Mouse (Mus musculus) kidney, postnatal 25 days (tissue): ENCODE data around the gene Rnase2b.
"Not testable (repeated sequence)": the region's sequence is repeated elsewhere in the genome, so short reads cannot be mapped to it uniquely, and the experiment has no call there.

ENCODE experiments used
- DNase-seq, 2 experiments: peaks; one replicate each; pipeline ENCODE4 v3.0.0; 2021; ENCODE audit warnings: mixed read lengths in 2 of 2

Gene Rnase2b

DNA sequence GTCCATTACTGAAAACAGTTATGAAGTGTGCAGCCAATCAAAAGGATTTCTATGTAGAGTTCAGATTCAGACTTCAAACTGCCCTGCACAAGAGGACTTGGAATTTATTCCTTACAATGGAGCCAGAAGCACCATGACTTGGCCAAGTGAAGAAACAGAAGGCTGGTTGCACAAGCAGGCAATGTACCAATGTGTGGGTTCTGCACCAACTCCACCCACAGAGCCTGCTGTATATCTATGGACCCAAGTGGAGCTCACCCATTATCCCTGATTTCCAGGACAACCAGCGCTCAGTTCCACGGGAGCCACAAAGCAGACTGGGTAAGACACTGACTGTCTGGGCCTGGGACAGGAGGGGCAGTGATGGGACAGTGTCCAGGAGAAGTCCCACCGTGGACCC lies at the start of gene Rnase2b:
TSS of gene Rnase2b (plus strand) at position 285 of the 400 bp plus-strand sequence.
- DNase-seq: not testable (repeated sequence)

DNA sequence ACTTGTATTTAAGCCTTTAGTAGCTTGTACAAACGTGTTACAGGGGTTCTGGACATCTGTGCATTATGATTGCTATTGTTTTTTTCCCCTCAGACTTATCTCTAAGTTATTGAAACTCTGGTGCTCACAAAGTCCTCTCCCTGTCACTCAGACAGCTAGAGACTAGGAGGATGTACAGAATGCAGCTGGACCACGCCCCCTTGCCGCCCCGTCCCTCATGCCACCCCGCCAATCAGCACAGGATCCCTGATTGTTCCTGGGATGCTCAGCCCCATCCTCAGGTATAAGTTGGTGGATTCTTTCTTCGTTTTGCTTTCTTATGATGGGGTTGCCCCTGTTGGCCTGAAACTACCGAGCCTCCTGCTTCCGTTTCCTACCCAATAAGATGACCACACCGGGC lies 48.6 kb upstream of the Rnase2b start:
- no peak for DNase-seq

DNA sequence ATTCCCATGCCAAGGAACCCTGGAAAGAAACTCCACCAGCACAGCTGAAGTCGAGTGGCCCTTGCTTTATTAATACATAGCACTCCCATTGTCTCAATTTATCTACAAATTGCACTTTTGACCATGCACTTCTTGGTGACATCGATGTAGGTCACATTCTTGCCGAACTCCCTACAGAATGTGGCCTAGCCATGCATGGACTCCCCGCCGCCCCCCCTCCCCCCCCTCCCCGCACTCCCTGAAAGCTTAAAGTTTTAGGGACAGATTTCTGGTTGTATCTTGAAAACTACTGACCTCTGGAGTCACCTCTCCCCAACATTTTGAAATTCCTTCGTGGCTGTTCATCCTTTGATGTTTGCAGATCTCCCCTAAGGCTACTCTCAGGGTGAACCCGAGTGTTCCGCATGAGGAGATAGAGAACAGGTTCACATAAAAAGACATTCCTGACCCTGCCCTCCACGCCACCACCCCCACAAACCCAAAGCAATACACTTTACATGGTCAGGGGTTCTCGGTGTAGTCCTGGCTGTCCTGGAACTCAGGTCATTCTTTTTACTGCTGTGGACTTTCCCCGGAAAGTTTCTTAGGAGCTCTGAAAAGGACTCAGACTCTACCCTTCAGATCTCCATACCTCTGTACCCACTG lies 48.0 kb upstream of the Rnase2b start, which contains the start of gene Eddm3b:
TSS of gene Eddm3b (plus strand) at position 511 of the 645 bp plus-strand sequence.
- peak in 1 of 2 experiments; percentile 55 for DNase-seq

DNA sequence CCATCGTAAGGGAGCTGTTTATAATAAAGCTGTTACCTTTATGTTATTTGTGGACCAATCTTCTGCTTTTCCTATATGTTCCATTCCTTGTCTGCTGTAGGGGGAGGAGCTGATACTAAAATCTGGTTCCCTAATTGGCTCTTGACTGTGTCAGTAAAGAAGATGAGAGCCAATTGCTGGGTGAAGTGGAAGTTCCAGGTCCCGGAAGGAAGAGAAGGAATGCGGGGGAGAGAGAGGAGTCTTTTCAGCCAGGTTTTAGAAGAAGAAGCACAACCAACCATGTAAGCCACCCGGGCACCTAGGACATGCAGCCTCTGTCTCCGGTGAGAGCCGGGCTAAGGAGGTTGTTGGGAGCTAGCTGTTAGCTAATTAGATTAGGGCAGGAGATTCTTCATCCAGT lies 36.4 kb upstream of the Rnase2b start:
- DNase-seq: no peak

DNA sequence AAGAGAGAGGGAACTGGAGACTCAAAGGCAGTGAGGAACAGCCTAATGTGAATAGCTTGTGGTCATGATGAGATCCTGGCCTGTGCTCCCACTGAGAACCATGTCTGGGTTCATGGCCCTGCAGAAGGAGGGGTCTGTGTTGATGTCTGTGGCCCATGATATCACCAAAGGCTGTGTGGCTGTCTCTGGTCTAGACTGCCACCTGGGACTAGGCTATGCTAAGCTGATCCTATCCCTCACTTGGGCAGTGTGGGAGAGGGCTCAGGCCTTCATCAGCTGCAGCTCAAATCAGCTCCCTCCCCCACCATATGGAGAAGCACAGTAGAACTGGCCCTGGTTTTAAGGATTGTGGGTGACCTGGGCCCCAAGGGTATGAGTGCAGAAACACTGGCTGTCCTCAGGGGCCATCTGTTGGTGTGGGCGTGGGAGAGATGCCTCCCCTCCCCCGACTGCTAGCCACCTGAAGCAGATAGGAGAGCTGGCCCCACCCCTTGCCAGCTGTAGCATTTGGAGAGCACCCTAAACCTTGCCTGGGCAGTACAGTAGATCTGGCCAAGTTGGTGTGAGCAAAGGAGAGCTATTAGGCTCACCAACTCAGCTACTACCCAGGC lies 34.3 kb upstream of the Rnase2b start:
- no peak for DNase-seq

DNA sequence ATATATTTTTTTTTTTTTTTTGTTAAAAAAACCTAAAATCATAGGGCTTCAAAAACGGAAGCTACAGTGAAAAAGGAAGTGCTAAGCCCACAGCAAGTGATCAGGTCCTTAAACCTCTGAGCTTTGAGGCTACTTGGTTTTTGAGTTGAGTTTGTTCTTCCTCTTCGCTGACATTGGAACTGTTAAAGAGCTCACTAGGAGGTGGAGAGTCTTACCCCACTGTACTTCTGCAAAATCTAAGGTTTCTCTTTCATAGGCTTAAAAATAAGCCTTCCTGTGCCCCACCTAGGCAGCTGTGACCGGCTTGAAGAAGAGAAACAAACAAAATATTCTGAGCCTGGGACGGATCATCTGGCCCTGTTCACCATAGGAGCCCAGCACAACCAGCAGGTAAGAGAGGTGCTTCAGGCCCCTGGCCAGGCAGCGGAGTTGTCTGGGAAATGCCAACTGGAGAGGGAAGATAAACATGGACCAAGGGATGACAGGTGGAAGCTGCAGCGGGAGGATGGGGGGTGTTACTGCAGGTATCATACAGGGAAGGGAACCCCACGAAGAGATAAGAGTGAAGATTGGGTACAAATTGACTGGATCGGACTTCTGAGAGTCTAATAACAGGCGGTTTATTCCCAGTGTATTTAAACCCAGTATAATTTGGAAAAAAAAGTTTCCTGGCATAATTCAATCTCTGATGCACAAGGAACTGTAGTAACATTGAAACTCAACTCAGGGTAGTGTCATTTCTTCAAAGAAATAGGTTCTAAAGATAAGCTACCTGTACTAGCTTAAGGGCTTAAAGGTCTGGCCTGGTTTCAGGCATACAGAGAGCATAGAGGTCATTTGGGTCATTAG lies 33.1 kb upstream of the Rnase2b start:
- DNase-seq: no peak

DNA sequence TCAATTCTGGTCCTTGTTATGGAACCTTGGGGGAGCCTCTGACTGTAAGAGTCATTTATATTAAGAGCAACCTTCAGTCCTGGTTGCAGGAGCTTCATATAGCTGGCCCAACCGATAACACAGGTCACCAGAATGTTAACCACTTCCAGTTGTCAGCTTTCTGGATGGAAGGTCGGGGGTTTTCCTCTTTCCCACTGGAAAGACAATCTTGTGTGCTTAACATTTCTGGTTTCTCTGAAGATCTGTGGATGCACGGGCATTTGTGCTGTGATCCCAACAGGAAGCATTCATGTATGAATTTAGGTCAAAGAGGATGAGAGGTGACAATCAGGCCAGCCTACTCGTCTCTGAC lies 32.5 kb upstream of the Rnase2b start:
- no peak for DNase-seq

DNA sequence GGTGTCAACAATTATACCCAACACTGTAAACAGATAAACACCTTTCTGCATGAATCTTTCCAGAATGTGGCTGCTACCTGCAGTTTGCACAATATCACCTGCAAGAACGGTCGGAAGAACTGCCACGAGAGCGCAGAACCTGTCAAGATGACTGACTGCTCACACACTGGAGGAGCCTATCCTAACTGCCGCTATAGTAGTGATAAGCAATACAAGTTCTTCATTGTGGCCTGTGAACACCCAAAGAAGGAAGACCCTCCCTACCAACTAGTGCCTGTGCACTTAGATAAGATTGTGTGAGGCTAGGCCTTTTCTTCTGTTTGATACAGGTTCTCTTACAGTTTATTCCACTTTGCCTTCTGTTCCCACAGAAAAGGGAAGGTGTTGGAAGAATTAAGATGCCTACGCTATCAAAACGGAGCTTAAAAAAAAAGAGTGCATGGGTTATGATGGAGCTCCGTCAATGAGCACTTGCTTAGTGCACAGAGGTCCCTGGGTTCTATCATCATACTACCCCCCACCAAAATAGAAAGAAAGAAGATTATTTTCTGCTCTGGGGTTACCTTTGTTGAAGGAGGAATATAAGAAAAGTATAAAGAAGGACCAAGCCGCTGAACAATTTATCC lies 31.6 kb upstream of the Rnase2b start:
- no peak for DNase-seq

DNA sequence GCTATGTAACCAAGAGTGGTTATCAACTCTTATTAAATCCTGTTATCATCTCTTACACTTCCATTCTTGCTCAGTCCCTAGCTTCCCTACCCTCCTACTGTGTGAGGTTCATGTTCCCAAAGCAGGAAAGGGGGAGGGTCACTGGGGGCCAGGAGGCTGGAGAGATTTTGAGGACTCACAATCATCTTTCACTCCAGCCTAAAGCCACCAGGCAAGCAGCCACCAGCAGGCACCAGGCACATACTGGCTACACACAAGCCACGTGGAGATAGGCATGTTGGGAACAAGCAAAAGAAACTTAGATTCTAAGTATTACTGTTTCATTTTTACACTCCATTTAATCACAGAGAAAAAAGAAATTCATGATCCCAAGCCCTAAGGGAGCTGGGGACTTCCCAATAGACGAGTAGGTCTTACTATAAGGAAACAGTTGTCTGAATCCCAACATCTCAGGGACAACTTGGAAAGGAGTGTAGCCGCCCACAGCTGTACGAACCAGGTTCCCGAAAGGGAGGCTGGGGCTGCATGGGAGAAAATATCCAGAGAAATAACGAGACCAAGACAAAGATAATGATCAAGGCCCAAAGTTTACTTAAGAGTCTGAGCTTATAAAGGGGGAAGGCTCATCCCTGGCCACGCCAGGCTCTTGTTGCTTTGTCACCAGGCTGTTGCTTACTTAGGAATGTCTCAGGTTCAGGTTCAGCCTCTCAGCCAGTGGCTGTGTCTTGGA lies 30.8 kb upstream of the Rnase2b start:
- no peak for DNase-seq

DNA sequence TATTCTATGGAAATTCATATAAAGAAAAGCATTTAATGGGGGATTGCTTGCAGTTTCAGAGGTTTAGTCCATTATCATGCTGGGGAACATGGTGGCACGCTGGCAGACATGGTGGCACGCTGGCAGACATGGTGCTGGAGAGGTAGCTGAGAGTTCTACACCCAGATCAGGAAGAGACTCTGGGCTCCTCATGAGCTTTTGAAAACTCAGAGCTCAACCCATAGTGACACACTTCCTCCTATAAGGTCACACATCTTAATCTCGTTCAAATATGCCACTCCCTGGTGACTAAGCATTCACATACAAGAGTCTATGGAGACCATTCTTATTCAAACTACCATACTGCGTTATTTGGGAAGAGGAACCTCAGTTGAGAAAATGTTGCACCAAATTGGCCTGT lies 29.7 kb upstream of the Rnase2b start:
- no peak for DNase-seq

DNA sequence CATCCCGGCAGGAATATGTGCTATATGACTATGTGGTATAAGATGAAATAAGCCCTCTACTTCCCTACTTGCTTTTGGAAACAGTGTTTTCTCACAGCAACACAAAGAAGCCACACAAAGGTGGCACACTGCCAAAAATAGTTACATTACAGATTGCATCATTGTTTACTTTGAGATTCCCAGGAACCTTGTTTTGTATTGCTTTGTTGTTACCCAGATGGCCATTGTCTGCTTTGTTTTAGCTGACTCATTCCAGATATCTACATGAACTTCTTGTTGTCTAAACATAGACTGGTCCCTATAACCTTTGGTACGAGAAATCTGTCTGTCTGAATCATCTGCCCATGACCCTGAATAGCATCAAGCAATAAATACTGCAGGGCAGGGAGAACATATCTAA lies 21.7 kb upstream of the Rnase2b start:
- DNase-seq: no peak

DNA sequence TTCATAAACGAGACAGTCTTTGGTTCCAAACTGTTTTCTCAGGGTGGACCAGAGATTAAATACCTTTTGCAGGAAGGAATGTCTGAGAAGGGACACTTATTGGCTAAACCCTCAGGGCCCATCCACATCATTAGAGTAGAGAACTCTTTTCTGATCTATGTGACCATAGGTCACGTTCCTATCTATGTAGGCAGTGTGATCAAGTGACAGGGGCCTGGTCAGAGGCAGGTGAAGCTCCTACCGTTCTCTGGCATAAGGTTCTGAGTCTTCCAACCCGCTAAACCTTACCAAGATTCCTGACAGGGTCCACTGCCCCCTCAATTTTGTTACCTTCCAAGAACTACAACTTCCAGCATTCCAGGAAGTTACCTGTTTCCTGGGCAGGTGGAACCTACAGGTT lies 19.9 kb upstream of the Rnase2b start:
- DNase-seq: no peak

DNA sequence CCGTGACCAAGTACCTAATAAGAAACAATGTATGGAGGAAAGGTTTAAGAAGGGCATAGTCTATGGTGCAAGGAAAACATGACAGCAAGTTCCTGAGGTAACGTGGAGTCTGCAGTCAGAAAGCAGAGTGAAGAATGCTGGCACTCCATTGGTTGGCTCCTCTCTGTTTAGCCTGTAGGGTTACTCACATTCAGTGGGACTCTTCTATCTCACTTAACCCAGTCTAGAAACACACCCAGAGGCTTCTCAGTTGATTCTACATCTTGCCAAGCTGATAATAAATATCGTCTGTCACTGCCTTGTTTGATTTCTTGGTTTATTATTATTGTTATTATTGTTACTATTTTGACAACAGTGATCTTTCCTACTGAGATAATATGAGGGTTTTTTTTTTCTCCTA lies 19.5 kb upstream of the Rnase2b start:
- DNase-seq: no peak

DNA sequence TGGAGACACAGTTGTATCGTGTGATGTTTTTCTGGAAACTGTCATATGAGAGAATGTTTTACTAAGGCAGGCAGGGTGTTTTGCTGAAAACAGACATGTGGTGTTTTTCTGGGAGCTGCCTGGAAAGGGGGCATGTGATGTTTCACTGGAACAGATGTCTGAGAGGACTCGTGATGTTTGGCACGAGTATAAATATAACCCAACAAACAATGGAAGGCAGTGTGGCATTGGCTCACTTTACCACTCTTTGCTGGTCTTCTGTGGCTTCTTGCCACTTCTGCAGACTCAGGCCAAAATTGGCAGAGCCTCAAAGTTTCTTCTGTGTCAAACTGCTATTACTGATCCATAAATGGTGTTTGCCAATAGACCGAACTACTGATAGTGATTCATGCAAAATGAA lies 18.8 kb upstream of the Rnase2b start:
- no peak for DNase-seq

DNA sequence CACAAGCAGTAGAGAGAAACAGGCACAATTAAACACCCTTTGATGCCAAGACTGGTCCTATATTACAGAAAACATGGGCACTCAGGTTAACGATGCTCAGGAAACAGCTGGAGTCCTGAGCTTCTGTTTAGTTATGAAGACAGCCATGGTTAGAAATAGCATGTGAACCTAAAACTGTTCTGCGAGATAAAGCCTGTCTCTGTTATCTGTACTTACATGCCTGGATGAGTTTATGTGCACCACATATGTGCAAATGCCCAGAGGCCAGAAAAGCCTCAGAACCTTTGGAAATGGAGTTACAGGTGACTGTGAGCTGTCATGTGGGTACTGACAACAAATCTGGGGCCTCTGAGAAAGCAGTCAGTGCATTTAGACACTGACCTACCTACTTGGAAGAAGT lies 18.1 kb upstream of the Rnase2b start:
- DNase-seq: no peak

DNA sequence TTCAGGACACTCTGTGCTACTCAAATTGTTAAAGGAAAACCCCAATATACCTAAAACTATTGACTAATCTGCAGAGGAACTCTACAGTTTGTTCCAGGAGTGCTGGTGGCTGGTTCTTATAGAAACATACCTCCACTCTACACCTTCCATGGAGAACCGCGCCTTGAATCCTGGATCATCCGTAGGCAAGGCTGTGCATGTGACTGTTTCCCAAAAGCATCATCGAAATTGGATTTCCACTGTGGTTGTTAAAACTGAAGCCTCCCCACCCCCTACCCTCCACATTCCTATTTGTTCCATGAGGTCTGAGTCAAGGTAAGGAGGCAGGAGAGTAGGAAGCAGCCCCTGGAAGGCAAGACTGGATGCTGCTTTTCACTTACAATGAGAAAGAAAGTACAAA lies 17.6 kb upstream of the Rnase2b start:
- no peak for DNase-seq

DNA sequence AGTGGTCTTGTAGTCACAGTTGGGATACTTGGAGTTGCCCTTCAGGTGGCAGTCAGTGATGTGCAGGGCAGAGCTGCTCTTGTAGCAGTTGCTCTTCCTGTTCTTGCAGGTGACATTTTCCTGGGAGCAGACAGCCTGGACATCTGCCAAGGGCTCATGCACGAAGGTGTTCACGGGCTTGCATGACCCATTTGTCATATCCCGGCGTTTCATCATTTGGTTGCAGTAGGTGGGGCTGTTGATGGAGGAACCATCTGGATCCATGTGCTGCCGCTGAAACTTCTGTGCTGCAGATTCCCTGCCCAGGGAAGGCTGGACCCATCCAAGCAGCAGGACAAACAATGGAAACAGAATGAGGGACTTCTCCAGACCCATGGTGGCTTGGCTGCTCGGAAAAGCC lies 16.5 kb upstream of the Rnase2b start:
- no peak for DNase-seq

DNA sequence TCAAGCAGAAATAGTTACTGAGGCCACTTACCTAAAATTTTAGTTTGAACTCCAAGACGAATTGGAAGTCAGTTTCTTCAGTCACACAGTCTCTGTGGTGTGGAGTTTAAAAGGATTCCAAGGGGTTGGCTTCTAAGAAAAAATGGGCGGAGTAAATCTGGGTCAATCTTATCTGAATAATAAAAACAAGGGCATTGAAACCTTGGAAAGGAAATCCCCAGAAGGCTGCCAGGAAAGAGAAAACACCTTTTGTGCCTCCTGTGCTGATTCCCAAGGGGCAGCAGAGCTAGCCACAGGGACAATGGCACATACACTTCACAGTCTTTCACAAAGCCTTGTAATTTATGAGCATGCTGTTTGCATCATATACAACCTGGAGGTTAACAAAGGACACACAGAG lies 15.4 kb upstream of the Rnase2b start, which contains the start of gene Rnase1:
TSS of gene Rnase1 (minus strand) at position 101 of the 400 bp plus-strand sequence.
- no peak for DNase-seq

DNA sequence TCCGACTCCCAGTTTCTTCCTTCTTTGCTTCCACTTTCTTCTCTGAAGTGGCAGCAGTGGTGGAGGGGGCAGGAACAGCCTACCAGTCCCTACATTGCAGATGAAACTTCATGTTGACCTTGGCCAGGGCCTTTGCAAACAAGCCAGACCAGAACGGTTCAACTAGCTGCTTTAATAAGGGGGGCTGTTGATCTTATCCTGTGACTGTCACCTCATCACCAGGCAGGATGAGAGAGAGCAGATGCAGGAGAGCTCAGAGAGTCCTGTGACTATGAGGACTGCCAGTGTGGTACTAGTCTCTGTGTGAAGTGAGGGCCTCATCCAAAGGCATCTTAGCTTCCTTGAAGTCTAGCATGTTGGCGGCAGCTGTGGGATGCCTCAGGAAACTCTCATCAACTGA lies 14.1 kb upstream of the Rnase2b start:
- no peak for DNase-seq

DNA sequence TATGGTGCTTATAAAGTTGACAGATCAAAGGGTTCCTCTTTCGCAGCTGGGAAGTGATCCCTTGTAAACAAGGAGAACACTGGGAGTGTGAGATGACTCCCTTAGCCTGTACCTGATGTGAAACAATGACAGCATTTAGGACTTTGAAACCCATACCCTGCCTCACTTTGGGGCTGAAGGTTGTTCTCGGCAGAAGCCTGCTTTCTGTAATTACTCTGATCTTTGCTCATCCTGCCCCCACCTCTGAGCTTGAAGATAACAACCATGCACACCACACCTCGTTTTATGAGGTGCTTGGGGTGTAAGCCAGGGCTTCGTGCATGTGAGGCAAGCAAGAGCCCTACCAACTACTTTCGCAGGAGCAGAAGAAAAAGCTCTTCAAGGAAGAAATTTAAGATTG lies 12.9 kb upstream of the Rnase2b start:
- DNase-seq: no peak

DNA sequence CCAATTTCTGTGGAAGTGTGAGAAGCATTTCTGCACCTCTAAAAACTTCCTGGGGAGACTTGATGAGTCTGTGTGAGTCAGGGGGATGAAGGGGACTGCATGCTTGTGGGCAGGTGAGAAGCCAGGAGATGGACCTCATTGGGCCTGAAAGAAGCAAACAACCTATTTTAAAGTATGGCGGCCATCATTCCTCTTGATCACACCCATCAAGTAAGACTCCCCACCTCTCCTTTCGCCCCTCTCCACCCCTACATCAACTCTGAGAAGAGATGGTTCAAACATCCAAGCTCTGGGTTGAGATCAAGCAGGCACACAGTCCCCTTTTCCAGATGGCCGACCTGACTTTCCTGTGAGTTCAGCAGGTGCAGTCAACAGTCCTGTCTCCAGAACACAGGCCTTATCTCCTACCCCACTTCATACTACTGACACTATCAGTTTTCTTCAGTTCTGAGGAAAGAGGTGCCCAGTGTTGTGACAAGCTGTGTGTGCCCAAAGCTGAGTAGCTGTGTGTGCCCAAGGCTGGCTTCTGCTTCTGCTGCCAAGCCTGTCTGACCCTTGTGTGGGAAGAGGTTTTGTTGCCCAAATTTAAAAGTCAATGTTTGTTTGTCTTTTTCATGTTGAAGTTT lies 11.7 kb upstream of the Rnase2b start:
- no peak for DNase-seq

DNA sequence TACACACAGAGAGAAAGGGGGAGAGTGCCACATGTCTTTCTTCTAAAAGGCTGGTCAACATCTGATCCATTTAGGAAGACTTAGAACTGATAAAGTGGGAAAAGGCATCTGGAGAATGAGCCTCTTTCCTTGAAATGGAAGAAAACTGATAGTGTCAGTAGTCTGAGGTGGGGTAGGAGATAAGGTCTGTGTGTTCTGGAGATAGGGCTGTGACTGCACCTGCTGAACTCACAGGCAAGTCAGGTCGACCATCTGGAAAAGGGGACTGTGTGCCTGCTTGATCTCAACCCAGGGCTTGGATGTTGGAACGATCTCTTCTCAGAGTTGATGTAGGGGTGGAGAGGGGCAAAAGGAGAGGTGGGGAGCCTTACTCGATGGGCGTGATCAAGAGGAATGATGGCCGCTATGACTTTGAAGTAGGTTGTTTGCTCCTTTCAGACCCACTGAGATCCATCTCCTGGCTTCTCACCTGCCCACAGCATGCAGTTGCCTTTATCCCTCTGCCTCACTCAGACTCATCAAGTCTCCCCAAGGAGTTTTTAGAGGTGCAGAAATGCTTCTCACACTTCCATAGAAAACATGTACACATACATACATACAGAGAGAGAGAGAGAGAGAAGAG lies 9.7 kb upstream of the Rnase2b start:
- DNase-seq: no peak
